Mouse (Mus musculus) kidney, embryonic 14.5 days (tissue): Measurements from ENCODE around the gene Zfp423. TPM values are rescaled to one million over a fixed set of nuclear protein-coding genes. Genes with fewer than 3 reads are reported as not detected.

Experiments used
- ATAC-seq: fragments of 200-750 bp; cut with Nextera tagmentation; 2 replicates; pipeline ENCODE4 v1.8.0; 2017; ENCODE audit warnings: moderate number of reproducible peaks, mild to moderate bottlenecking, moderate TSS enrichment, moderate library complexity; ENCODE audit not compliant: low FRiP score, low TSS enrichment
- H3K27ac ChIP-seq: fragments of 300-500 bp; sonication (generic); 2 replicates; pipeline ENCODE4 v1.5.1; 2014; ENCODE audit warnings: low read depth, mild to moderate bottlenecking, low read length, moderate library complexity, mixed read lengths
- H3K27me3 ChIP-seq: fragments of 300-500 bp; sonication (generic); 2 replicates; pipeline ENCODE4 v1.6.1; 2014; ENCODE audit warnings: mild to moderate bottlenecking, low read length; ENCODE audit not compliant: control insufficient read depth, insufficient read depth
- H3K36me3 ChIP-seq: fragments of 300-500 bp; sonication (generic); 2 replicates; pipeline ENCODE4 v1.6.1; 2014; ENCODE audit warnings: low read length, mixed read lengths; ENCODE audit not compliant: control insufficient read depth, insufficient read depth
- H3K4me1 ChIP-seq: fragments of 300-500 bp; sonication (generic); 2 replicates; pipeline ENCODE4 v1.6.1; 2014; ENCODE audit warnings: low read length, mixed read lengths; ENCODE audit not compliant: control insufficient read depth, insufficient read depth
- H3K4me2 ChIP-seq: fragments of 300-500 bp; sonication (generic); replicated peaks from 2 replicates; pipeline ENCODE4 v1.6.1; 2014; ENCODE audit warnings: low read depth, mild to moderate bottlenecking, low read length
- H3K4me3 ChIP-seq: fragments of 300-500 bp; sonication (generic); 2 replicates; pipeline ENCODE4 v1.5.1; 2014; ENCODE audit warnings: mild to moderate bottlenecking, low read length
- H3K9ac ChIP-seq: fragments of 300-500 bp; sonication (generic); 2 replicates; pipeline ENCODE4 v1.6.1; 2014; ENCODE audit warnings: low read depth, mild to moderate bottlenecking, low read length, moderate library complexity
- H3K9me3 ChIP-seq: fragments of 300-500 bp; sonication (generic); 2 replicates; pipeline ENCODE4 v1.6.1; 2016; ENCODE audit warnings: low read length; ENCODE audit not compliant: control insufficient read depth
- whole genome bisulfite sequencing: fragments of 180-500 bp; shearing (Covaris S2); extraction: QIAGEN DNeasy Blood & Tissue Kit; methylation state at CpG from one replicate; pipeline ENCODE4 v1.1.7; 2014; 5-methylcytosine and 5-hydroxymethylcytosine counted together
- polyA plus RNA-seq: library from polyadenylated mRNA; unstranded; fragments of >200 nt; fragmentation: Nextera tagmentation; extraction: Ambion mirVana; gene quantifications from 2 replicates; pipeline ENCODE4 v1.2.1, GENCODE M21; 2014

The Zfp423 gene
- polyA plus RNA-seq, 1 experiment from 2014 or later, result 18.8 TPM

GRCm38 (mm10) chr8:87775889-87776288 lies 183.5 kb downstream of the Zfp423 start:
- no peak for ATAC-seq
- peaks cover 19% of the 10 kb centered on the region for H3K36me3 ChIP-seq
- no peaks in the 10 kb centered on the region for H3K27me3 ChIP-seq
- H3K4me2 ChIP-seq, result no peak overlapping the region
- WGBS, result 86% methylated on average over 3 of the region's 3 CpGs
- H3K4me3 ChIP-seq, result no peak overlapping the region
- no peak overlapping the region for H3K27ac ChIP-seq
- no peak overlapping the region for H3K9ac ChIP-seq
- H3K9me3 ChIP-seq, result no peaks in the 10 kb centered on the region
- peaks cover 7% of the 10 kb centered on the region; the same call in 1 of the 2 replicates for H3K4me1 ChIP-seq

- ATAC-seq, result no peak
- no peaks in the 10 kb centered on the region for H3K27me3 ChIP-seq
- peaks cover 7% of the 10 kb centered on the region; the same call in 1 of the 2 replicates for H3K4me1 ChIP-seq
- no peak overlapping the region for H3K27ac ChIP-seq
- peaks cover 10% of the 10 kb centered on the region for H3K36me3 ChIP-seq
- 84% methylated on average over 2 of the region's 2 CpGs for WGBS
- H3K4me3 ChIP-seq, result no peak overlapping the region
- no peak overlapping the region for H3K9ac ChIP-seq
- H3K9me3 ChIP-seq, result no peaks in the 10 kb centered on the region
- H3K4me2 ChIP-seq, result no peak overlapping the region
Measured at GRCm38 (mm10) chr8:87774966-87775365, 184.4 kb downstream of the Zfp423 start.

- H3K27me3 ChIP-seq, result no peaks in the 10 kb centered on the region
- H3K4me1 ChIP-seq, result peaks cover 7% of the 10 kb centered on the region; the same call in 1 of the 2 replicates
- H3K4me3 ChIP-seq, result no peak overlapping the region
- ATAC-seq, result no peak
- 68% methylated on average over 14 of the region's 14 CpGs for WGBS
- no peak overlapping the region for H3K9ac ChIP-seq
- no peak overlapping the region for H3K4me2 ChIP-seq
- no peaks in the 10 kb centered on the region for H3K9me3 ChIP-seq
- no peak overlapping the region for H3K27ac ChIP-seq
- peaks cover 4% of the 10 kb centered on the region for H3K36me3 ChIP-seq
Measured at GRCm38 (mm10) chr8:87772894-87773502, 186.4 kb downstream of the Zfp423 start.

GRCm38 (mm10) chr8:87767882-87768281 lies 191.5 kb downstream of the Zfp423 start:
- H3K4me3 ChIP-seq, result no peak overlapping the region
- H3K4me1 ChIP-seq, result no peaks in the 10 kb centered on the region
- H3K9me3 ChIP-seq, result no peaks in the 10 kb centered on the region
- H3K27me3 ChIP-seq, result no peaks in the 10 kb centered on the region
- peaks cover 4% of the 10 kb centered on the region for H3K36me3 ChIP-seq
- H3K4me2 ChIP-seq, result no peak overlapping the region
- no peak overlapping the region for H3K9ac ChIP-seq
- no peak overlapping the region for H3K27ac ChIP-seq
- no peak for ATAC-seq
- 81% methylated on average over 9 of the region's 9 CpGs for WGBS

GRCm38 (mm10) chr8:87765276-87765675 lies 194.1 kb downstream of the Zfp423 start:
- ATAC-seq, result no peak

GRCm38 (mm10) chr8:87758750-87759149 lies 200.6 kb downstream of the Zfp423 start:
- Histone ChIP-seq H3K27me3 (no peaks in the 10 kb centered on the region), H3K27ac (no peak overlapping the region), H3K36me3 (no peaks in the 10 kb centered on the region), H3K9me3 (no peaks in the 10 kb centered on the region), H3K4me3 (no peak overlapping the region), H3K4me1 (no peaks in the 10 kb centered on the region; the same call in 1 of the 2 replicates), H3K9ac (no peak overlapping the region), H3K4me2 (no peak overlapping the region)
- ATAC-seq, result 0 out of 2 replicates have a peak, but pooled peaks have one; percentile 39
- 28% methylated on average over 8 of the region's 8 CpGs for WGBS

More at GRCm38 (mm10) chr8:87765276-87765675, 194.1 kb downstream of the Zfp423 start:
- H3K4me1 ChIP-seq, result no peaks in the 10 kb centered on the region
- no peak overlapping the region for H3K4me2 ChIP-seq
- H3K27me3 ChIP-seq, result no peaks in the 10 kb centered on the region
- 85% methylated on average over 3 of the region's 3 CpGs for WGBS
- no peaks in the 10 kb centered on the region for H3K36me3 ChIP-seq
- H3K4me3 ChIP-seq, result no peak overlapping the region
- no peaks in the 10 kb centered on the region for H3K9me3 ChIP-seq
- H3K9ac ChIP-seq, result no peak overlapping the region
- no peak overlapping the region for H3K27ac ChIP-seq

- Histone ChIP-seq H3K27me3 (no peaks in the 10 kb centered on the region), H3K4me3 (no peak overlapping the region), H3K9me3 (no peaks in the 10 kb centered on the region), H3K4me1 (peaks cover 6% of the 10 kb centered on the region; the same call in 1 of the 2 replicates), H3K36me3 (no peaks in the 10 kb centered on the region), H3K9ac (no peak overlapping the region), H3K27ac (no peak overlapping the region), H3K4me2 (no peak overlapping the region)
- ATAC-seq, result no peak
- WGBS, result 87% methylated on average over 8 of the region's 8 CpGs
Measured at GRCm38 (mm10) chr8:87754853-87755252, 204.5 kb downstream of the Zfp423 start.

GRCm38 (mm10) chr8:87753636-87754035 lies 205.8 kb downstream of the Zfp423 start:
- Histone ChIP-seq H3K27ac (no peak overlapping the region), H3K36me3 (no peaks in the 10 kb centered on the region), H3K9me3 (no peaks in the 10 kb centered on the region), H3K9ac (no peak overlapping the region), H3K27me3 (no peaks in the 10 kb centered on the region), H3K4me3 (no peak overlapping the region), H3K4me2 (no peak overlapping the region), H3K4me1 (peaks cover 6% of the 10 kb centered on the region; the same call in 1 of the 2 replicates)
- 81% methylated on average over 2 of the region's 2 CpGs for WGBS
- no peak for ATAC-seq

- H3K4me3 ChIP-seq, result no peak overlapping the region
- no peaks in the 10 kb centered on the region for H3K9me3 ChIP-seq
- no peaks in the 10 kb centered on the region for H3K36me3 ChIP-seq
- WGBS, result 52% methylated on average over 8 of the region's 8 CpGs
- no peak overlapping the region for H3K9ac ChIP-seq
- no peak overlapping the region for H3K4me2 ChIP-seq
- ATAC-seq, result peak; percentile 53; the same call in 1 of the 2 replicates
- no peaks in the 10 kb centered on the region for H3K27me3 ChIP-seq
- H3K4me1 ChIP-seq, result peaks cover 6% of the 10 kb centered on the region; the same call in 1 of the 2 replicates
- H3K27ac ChIP-seq, result no peak overlapping the region
Measured at GRCm38 (mm10) chr8:87753148-87753547, 206.2 kb downstream of the Zfp423 start.
